Mouse (Mus musculus) limb, embryonic 11.5 days (tissue): ENCODE data around the gene Sync. TPM values are rescaled to one million over a fixed set of nuclear protein-coding genes. Genes with fewer than 3 reads are reported as not detected.

ENCODE experiments used
- ATAC-seq: fragments of 200-750 bp; cut with Nextera tagmentation; 2 replicates; pipeline ENCODE4 v1.8.0; 2017; ENCODE audit warnings: low read depth; ENCODE audit not compliant: insufficient number of reproducible peaks, low FRiP score, low TSS enrichment
- DNase-seq: peaks from one replicate; pipeline ENCODE4 v3.0.0-alpha.2; 2015; ENCODE audit warnings: low spot score
- H3K27ac ChIP-seq: fragments of 300-500 bp; sonication (generic); replicated peaks from 2 replicates; pipeline ENCODE4 v1.5.1; 2014; ENCODE audit warnings: low read depth, mild to moderate bottlenecking, low read length
- H3K27me3 ChIP-seq: fragments of 300-500 bp; sonication (generic); 2 replicates; pipeline ENCODE4 v1.6.1; 2014; ENCODE audit warnings: mild to moderate bottlenecking, low read length, mixed read lengths; ENCODE audit not compliant: control insufficient read depth, insufficient read depth
- H3K36me3 ChIP-seq: fragments of 300-500 bp; sonication (generic); 2 replicates; pipeline ENCODE4 v1.6.1; 2014; ENCODE audit warnings: mild to moderate bottlenecking, low read length, moderate library complexity, mixed read lengths; ENCODE audit not compliant: control insufficient read depth, insufficient read depth
- H3K4me1 ChIP-seq: fragments of 300-500 bp; sonication (generic); 2 replicates; pipeline ENCODE4 v1.6.1; 2014; ENCODE audit warnings: low read length, mixed read lengths; ENCODE audit not compliant: control insufficient read depth, insufficient read depth
- H3K4me2 ChIP-seq: fragments of 300-500 bp; sonication (generic); 2 replicates; pipeline ENCODE4 v1.6.1; 2014; ENCODE audit warnings: low read depth, mild to moderate bottlenecking, moderate library complexity; ENCODE audit not compliant: severe bottlenecking
- H3K4me3 ChIP-seq: fragments of 300-500 bp; sonication (generic); 2 replicates; pipeline ENCODE4 v1.5.1; 2014; ENCODE audit warnings: low read depth, low read length
- H3K9ac ChIP-seq: fragments of 300-500 bp; sonication (generic); 2 replicates; pipeline ENCODE4 v1.6.1; 2014; ENCODE audit warnings: mild to moderate bottlenecking, low read length
- H3K9me3 ChIP-seq: fragments of 300-500 bp; sonication (generic); 2 replicates; pipeline ENCODE4 v1.6.1; 2016; ENCODE audit warnings: low read length; ENCODE audit not compliant: control insufficient read depth
- WGBS: fragments of 180-500 bp; shearing (Covaris S2); extraction: QIAGEN DNeasy Blood & Tissue Kit; methylation state at CpG from one replicate; pipeline ENCODE4 v1.1.7; 2014; 5-methylcytosine and 5-hydroxymethylcytosine counted together
- polyA plus RNA-seq: library from polyadenylated mRNA; unstranded; fragments of >200 nt; fragmentation: Nextera tagmentation; extraction: Ambion mirVana; gene quantifications from 2 replicates; pipeline ENCODE4 v1.2.1, GENCODE M21; 2014

The Sync gene
- polyA plus RNA-seq, 1 experiment from 2014 or later = 0.59 TPM

- ATAC-seq (no peak), DNase-seq (no peak)
- no peak overlapping the region for H3K27ac ChIP-seq
- no peak overlapping the region for H3K9ac ChIP-seq
- H3K36me3 ChIP-seq = no peaks in the 10 kb centered on the region
- H3K4me2 ChIP-seq = no peak overlapping the region
- H3K4me1 ChIP-seq = peaks cover 11% of the 10 kb centered on the region
- 96% methylated on average over 3 of the region's 3 CpGs for WGBS
- H3K9me3 ChIP-seq = no peaks in the 10 kb centered on the region
- no peak overlapping the region for H3K4me3 ChIP-seq
- peaks cover 5% of the 10 kb centered on the region; the same call in 1 of the 2 replicates for H3K27me3 ChIP-seq
These were observed 32.8 kb upstream of the Sync start for GRCm38 (mm10) chr4:129254571-129254970.

- no peak overlapping the region for H3K4me2 ChIP-seq
- H3K36me3 ChIP-seq = no peaks in the 10 kb centered on the region
- DNase-seq = no peak
- 31% methylated on average over 8 of the region's 8 CpGs for WGBS
- peaks cover 4% of the 10 kb centered on the region for H3K4me1 ChIP-seq
- no peak overlapping the region for H3K27ac ChIP-seq
- no peaks in the 10 kb centered on the region for H3K9me3 ChIP-seq
- H3K4me3 ChIP-seq = no peak overlapping the region
- no peak overlapping the region for H3K9ac ChIP-seq
- no peak for ATAC-seq
- no peaks in the 10 kb centered on the region for H3K27me3 ChIP-seq
These were observed 30.7 kb upstream of the Sync start for GRCm38 (mm10) chr4:129256450-129257380.

GRCm38 (mm10) chr4:129259101-129259500 lies 28.3 kb upstream of the Sync start:
- no peak overlapping the region for H3K4me3 ChIP-seq
- DNase-seq (no peak), ATAC-seq (no peak)
- 81% methylated on average over 4 of the region's 4 CpGs for WGBS
- H3K27me3 ChIP-seq = no peaks in the 10 kb centered on the region
- H3K27ac ChIP-seq = no peak overlapping the region
- no peaks in the 10 kb centered on the region for H3K36me3 ChIP-seq
- H3K9me3 ChIP-seq = no peaks in the 10 kb centered on the region
- H3K9ac ChIP-seq = no peak overlapping the region
- peaks cover 13% of the 10 kb centered on the region for H3K4me1 ChIP-seq
- no peak overlapping the region for H3K4me2 ChIP-seq

- Histone ChIP-seq H3K4me1 (peaks cover 13% of the 10 kb centered on the region), H3K27me3 (no peaks in the 10 kb centered on the region), H3K9ac (peak overlapping the region; percentile 19; the same call in 1 of the 2 replicates), H3K4me3 (no peak overlapping the region), H3K27ac (no peak overlapping the region), H3K4me2 (no peak overlapping the region), H3K9me3 (no peaks in the 10 kb centered on the region), H3K36me3 (no peaks in the 10 kb centered on the region)
- 25% methylated on average over 6 of the region's 6 CpGs for WGBS
- ATAC-seq (no peak), DNase-seq (no peak)
These were observed 26.7 kb upstream of the Sync start for GRCm38 (mm10) chr4:129260678-129261077.

GRCm38 (mm10) chr4:129261196-129261595 lies 26.2 kb upstream of the Sync start, which contains the start of gene C77080:
Gene C77080 (minus strand): TSS chr4:129261404.
- WGBS = 14% methylated on average over 3 of the region's 4 CpGs
- H3K27me3 ChIP-seq = no peaks in the 10 kb centered on the region
- H3K4me2 ChIP-seq = no peak within 1 kb of the TSS
- H3K9ac ChIP-seq = peak within 1 kb of the TSS; percentile 19; the same call in 1 of the 2 replicates
- H3K4me3 ChIP-seq = no peak within 1 kb of the TSS
- no peak for ATAC-seq
- no peak for DNase-seq
- peaks cover 13% of the 10 kb centered on the region for H3K4me1 ChIP-seq
- no peaks in the 10 kb centered on the region for H3K36me3 ChIP-seq
- H3K9me3 ChIP-seq = no peaks in the 10 kb centered on the region
- no peak within 1 kb of the TSS for H3K27ac ChIP-seq

- Histone ChIP-seq H3K36me3 (no peaks in the 10 kb centered on the region), H3K4me1 (peaks cover 9% of the 10 kb centered on the region), H3K4me3 (no peak overlapping the region), H3K27me3 (no peaks in the 10 kb centered on the region), H3K4me2 (peak overlapping the region; percentile 30), H3K9me3 (no peaks in the 10 kb centered on the region), H3K9ac (no peak overlapping the region), H3K27ac (no peak overlapping the region)
- no peak for ATAC-seq
- WGBS = 30% methylated on average over 19 of the region's 19 CpGs
- peak; percentile 76 for DNase-seq
These were observed 24.0 kb upstream of the Sync start for GRCm38 (mm10) chr4:129263225-129264021.

- H3K9ac ChIP-seq = no peak overlapping the region
- no peak overlapping the region for H3K4me2 ChIP-seq
- ATAC-seq (no peak), DNase-seq (no peak)
- 88% methylated on average over 4 of the region's 4 CpGs for WGBS
- peaks cover 9% of the 10 kb centered on the region for H3K4me1 ChIP-seq
- H3K27ac ChIP-seq = no peak overlapping the region
- no peaks in the 10 kb centered on the region for H3K9me3 ChIP-seq
- H3K4me3 ChIP-seq = no peak overlapping the region
- H3K36me3 ChIP-seq = no peaks in the 10 kb centered on the region
- H3K27me3 ChIP-seq = no peaks in the 10 kb centered on the region
These were observed 21.2 kb upstream of the Sync start for GRCm38 (mm10) chr4:129266191-129266590.

- Histone ChIP-seq H3K27me3 (no peaks in the 10 kb centered on the region), H3K27ac (no peak overlapping the region), H3K4me3 (no peak overlapping the region), H3K9ac (no peak overlapping the region), H3K4me1 (peaks cover 9% of the 10 kb centered on the region), H3K36me3 (no peaks in the 10 kb centered on the region), H3K4me2 (no peak overlapping the region), H3K9me3 (no peaks in the 10 kb centered on the region)
- DNase-seq = no peak
- ATAC-seq = no peak
- 87% methylated on average over 5 of the region's 5 CpGs for WGBS
These were observed 20.6 kb upstream of the Sync start for GRCm38 (mm10) chr4:129266821-129267220.
